Mouse (Mus musculus): Measurements from ENCODE around the gene Acadvl. TPM values are rescaled to one million over a fixed set of nuclear protein-coding genes. Genes with fewer than 3 reads are reported as not detected.

Gene Acadvl
- polyA plus RNA-seq, 2 experiments = 40.6 to 84.1 TPM

DNA sequence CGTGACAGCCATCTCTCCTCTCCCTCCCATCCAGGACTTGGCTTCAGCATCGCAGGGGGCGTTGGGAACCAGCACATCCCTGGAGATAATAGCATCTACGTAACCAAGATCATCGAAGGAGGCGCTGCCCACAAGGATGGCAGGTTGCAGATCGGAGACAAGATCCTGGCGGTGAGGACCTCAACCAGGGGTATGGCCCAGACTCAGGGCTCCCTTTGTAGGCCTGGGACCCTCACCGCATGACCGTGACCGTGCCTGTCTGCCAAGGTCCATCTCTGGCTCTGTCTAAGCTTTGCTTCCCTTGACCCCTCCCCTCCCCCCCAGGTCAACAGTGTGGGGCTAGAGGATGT, 16.1 kb upstream of the Acadvl start:
- no peak for DNase-seq (ENCODE audit: low read depth in 3 of 3, low spot score in 3 of 3)

DNA sequence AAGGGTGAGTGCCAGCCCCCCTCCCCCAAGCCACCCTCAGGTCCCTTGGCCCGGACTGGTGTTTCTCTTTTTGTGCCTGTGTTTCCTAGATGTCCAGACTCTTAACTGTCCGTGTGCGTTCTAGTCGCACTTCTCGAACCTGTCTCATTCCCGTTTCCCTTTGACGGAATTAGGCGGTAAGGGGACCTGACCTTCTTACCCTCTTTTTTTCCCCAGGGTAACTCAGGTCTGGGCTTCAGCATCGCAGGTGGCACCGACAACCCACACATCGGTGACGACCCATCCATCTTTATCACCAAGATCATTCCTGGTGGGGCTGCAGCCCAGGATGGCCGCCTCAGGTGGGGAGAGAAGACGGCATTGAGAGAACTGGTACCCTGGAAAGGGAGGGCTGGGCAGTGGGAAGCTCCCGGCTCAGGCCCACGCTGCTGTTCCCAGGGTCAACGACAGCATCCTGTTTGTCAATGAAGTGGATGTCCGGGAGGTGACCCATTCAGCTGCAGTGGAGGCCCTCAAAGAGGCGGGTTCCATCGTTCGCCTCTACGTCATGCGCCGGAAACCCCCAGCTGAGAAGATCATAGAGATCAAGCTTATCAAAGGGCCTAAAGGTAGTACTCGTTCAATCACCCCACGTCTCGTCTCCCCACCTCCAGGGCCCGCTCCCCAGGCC, 15.6 kb upstream of the Acadvl start:
- Histone ChIP-seq H3K4me3 (ENCODE audit: insufficient read depth in 1 of 2, low read depth in 2 of 2, low read length in 2 of 2) (no peak overlapping the region), H3K27ac (no peak overlapping the region), H3K36me3 (replicated peaks; ENCODE audit: control insufficient read depth, insufficient read depth, low read depth) (no peaks in the 10 kb centered on the region), H3K4me1 (replicated peaks; ENCODE audit: control insufficient read depth in 2 of 2, insufficient read depth in 2 of 2, low read length in 1 of 2) (peaks cover 3 to 13% of the 10 kb centered on the region in 2 experiments; a peak in 3 of 4 replicates), H3K27me3 (ENCODE audit: control insufficient read depth, insufficient read depth, low read length) (peaks cover 2% of the 10 kb centered on the region), H3K9ac (replicated peaks) (no peak overlapping the region), H3K9me3 (ENCODE audit: control insufficient read depth, low read length) (no peaks in the 10 kb centered on the region), H3K4me2 (ENCODE audit: low read depth) (no peak overlapping the region)
- TF ChIP-seq EP300 (IDR thresholded peaks at IDR 0.05; ENCODE audit: low read depth) (no peak), CTCF (IDR thresholded peaks at IDR 0.05; ENCODE audit: low read depth) (no peak)
- WGBS (ENCODE audit: insufficient replicate concordance) = 81% methylated on average over 28 of the region's 28 CpGs
- ATAC-seq (ENCODE audit: insufficient read depth) (no peak), DNase-seq (ENCODE audit: low read depth in 3 of 3, low spot score in 3 of 3) (no peak)

More for the DNA sequence above, 16.1 kb upstream of the Acadvl start:
- peaks cover 2% of the 10 kb centered on the region for H3K27me3 ChIP-seq (ENCODE audit: control insufficient read depth, insufficient read depth, low read length)
- H3K27ac ChIP-seq = no peak overlapping the region
- WGBS (ENCODE audit: insufficient replicate concordance) = 80% methylated on average over 11 of the region's 11 CpGs
- no peak overlapping the region for H3K9ac ChIP-seq (replicated peaks)
- ATAC-seq (ENCODE audit: insufficient read depth) = no peak
- H3K9me3 ChIP-seq (ENCODE audit: control insufficient read depth, low read length) = no peaks in the 10 kb centered on the region
- TF ChIP-seq EP300 (IDR thresholded peaks at IDR 0.05; ENCODE audit: low read depth) (no peak), CTCF (IDR thresholded peaks at IDR 0.05; ENCODE audit: low read depth) (no peak)
- no peaks in the 10 kb centered on the region for H3K36me3 ChIP-seq (replicated peaks; ENCODE audit: control insufficient read depth, insufficient read depth, low read depth)
- no peak overlapping the region for H3K4me3 ChIP-seq (ENCODE audit: insufficient read depth in 1 of 2, low read depth in 2 of 2, low read length in 2 of 2)
- H3K4me1 ChIP-seq (replicated peaks; ENCODE audit: control insufficient read depth in 2 of 2, insufficient read depth in 2 of 2, low read length in 1 of 2) = peaks cover 3 to 13% of the 10 kb centered on the region in 2 experiments; a peak in 3 of 4 replicates
- H3K4me2 ChIP-seq (ENCODE audit: low read depth) = no peak overlapping the region

DNA sequence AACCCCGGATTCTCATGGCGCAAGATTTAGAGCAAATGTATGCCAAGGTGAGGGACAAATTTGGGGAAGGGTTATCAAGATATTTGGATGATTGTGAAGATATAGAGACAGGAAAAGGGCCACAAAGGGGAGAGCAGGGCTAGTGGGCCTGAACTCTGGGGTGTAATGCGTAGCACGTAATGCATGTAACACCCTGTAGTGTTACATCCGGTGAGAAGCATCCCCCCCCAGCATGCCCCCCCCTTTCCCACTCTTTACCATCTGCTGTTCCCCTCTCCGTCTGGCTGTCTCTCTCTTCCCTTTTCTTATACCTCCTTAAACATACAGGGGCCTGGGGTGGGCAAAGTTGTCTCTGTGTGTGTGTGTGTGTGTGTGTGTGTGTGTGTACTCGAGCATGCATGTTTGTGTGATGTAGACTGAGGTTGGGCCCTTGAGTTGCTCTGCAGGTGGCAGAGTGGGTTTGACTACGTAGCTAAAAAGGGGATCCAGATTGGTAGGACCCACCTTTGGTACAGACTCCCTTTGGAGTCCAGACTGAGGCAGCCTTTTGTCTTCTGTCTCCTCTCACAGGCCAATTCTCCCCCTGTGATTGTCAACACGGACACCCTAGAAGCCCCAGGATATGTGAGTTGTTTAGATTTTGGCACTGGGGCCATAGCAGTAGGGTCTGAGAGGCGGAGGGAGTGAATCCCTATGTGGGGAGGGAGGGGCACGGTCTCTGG, 14.8 kb upstream of the Acadvl start:
- TF ChIP-seq EP300 (IDR thresholded peaks at IDR 0.05; ENCODE audit: low read depth) (no peak), CTCF (IDR thresholded peaks at IDR 0.05; ENCODE audit: low read depth) (no peak)
- no peak for ATAC-seq (ENCODE audit: insufficient read depth)
- H3K4me1 ChIP-seq (replicated peaks; ENCODE audit: control insufficient read depth in 2 of 2, insufficient read depth in 2 of 2, low read length in 1 of 2) = peaks cover 3 to 13% of the 10 kb centered on the region in 2 experiments; a peak in 3 of 4 replicates
- no peaks in the 10 kb centered on the region for H3K36me3 ChIP-seq (replicated peaks; ENCODE audit: control insufficient read depth, insufficient read depth, low read depth)
- peaks cover 6% of the 10 kb centered on the region for H3K27me3 ChIP-seq (ENCODE audit: control insufficient read depth, insufficient read depth, low read length)
- no peak overlapping the region for H3K27ac ChIP-seq
- WGBS (ENCODE audit: insufficient replicate concordance) = 59% methylated on average over 11 of the region's 11 CpGs
- no peaks in the 10 kb centered on the region for H3K9me3 ChIP-seq (ENCODE audit: control insufficient read depth, low read length)
- no peak for DNase-seq (ENCODE audit: low read depth in 3 of 3, low spot score in 3 of 3)
- no peak overlapping the region for H3K9ac ChIP-seq (replicated peaks)
- no peak overlapping the region for H3K4me3 ChIP-seq (ENCODE audit: insufficient read depth in 1 of 2, low read depth in 2 of 2, low read length in 2 of 2)
- no peak overlapping the region for H3K4me2 ChIP-seq (ENCODE audit: low read depth)

DNA sequence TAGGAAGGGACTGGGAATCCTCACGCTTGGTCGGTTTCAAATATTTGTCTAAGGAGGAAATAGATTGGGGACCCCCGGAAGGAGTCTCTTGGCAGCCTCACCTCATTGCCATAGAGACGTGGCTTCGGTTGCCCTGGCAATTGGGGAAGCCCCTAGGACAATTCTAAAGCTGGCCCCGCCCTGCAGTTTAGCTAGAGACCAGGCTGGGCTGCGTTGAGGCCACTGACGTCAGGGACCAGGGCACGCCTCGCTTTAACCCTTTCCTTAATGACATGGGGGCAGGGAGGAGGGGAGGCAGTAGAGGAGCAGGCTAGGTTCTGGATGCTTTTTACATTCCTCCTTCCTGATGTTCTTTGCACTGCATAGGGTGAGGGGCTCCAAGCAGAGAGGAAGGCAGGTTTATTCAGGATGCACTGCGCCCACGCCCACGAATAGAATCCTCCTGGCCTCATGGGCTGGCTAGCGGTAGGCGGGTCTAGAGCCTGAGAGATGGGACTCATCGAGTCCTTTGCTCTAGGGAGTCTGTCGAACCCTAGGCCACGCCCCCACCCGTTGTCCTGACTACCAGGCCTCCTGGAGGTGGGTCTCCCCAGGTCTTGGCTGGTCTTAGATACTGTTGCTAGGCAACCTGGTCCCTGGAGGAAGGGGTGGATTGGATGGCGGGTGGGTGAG, 14.1 kb upstream of the Acadvl start:
- Histone ChIP-seq H3K9me3 (ENCODE audit: control insufficient read depth, low read length) (no peaks in the 10 kb centered on the region), H3K27ac (no peak overlapping the region), H3K4me1 (replicated peaks; ENCODE audit: control insufficient read depth in 2 of 2, insufficient read depth in 2 of 2, low read length in 1 of 2) (peaks cover 3 to 15% of the 10 kb centered on the region in 2 experiments; a peak in 3 of 4 replicates), H3K4me3 (ENCODE audit: insufficient read depth in 1 of 2, low read depth in 2 of 2, low read length in 2 of 2) (peak overlapping the region in 1 of 2 experiments; percentile 6; a peak in 1 of 4 replicates), H3K9ac (replicated peaks) (no peak overlapping the region), H3K27me3 (ENCODE audit: control insufficient read depth, insufficient read depth, low read length) (peaks cover 12% of the 10 kb centered on the region), H3K4me2 (ENCODE audit: low read depth) (peak overlapping the region; percentile 13), H3K36me3 (replicated peaks; ENCODE audit: control insufficient read depth, insufficient read depth, low read depth) (no peaks in the 10 kb centered on the region)
- WGBS (ENCODE audit: insufficient replicate concordance) = 8% methylated on average over 20 of the region's 20 CpGs
- TF ChIP-seq CTCF (IDR thresholded peaks at IDR 0.05; ENCODE audit: low read depth) = no peak
- no peak for TF ChIP-seq EP300 (IDR thresholded peaks at IDR 0.05; ENCODE audit: low read depth)
- ATAC-seq (ENCODE audit: insufficient read depth) = peak; percentile 47; the same call in 1 of the 2 replicates
- DNase-seq (ENCODE audit: low read depth in 3 of 3, low spot score in 3 of 3) = peak in 1 of 3 experiments; percentile 39
